Mouse (Mus musculus): ENCODE measurements around the gene Exosc7. TPM values are rescaled to one million over a fixed set of nuclear protein-coding genes. Genes with fewer than 3 reads are reported as not detected.

Gene Exosc7
- total RNA-seq, 2 experiments from 2014 or later, result 28.6 to 30.0 TPM

DNA sequence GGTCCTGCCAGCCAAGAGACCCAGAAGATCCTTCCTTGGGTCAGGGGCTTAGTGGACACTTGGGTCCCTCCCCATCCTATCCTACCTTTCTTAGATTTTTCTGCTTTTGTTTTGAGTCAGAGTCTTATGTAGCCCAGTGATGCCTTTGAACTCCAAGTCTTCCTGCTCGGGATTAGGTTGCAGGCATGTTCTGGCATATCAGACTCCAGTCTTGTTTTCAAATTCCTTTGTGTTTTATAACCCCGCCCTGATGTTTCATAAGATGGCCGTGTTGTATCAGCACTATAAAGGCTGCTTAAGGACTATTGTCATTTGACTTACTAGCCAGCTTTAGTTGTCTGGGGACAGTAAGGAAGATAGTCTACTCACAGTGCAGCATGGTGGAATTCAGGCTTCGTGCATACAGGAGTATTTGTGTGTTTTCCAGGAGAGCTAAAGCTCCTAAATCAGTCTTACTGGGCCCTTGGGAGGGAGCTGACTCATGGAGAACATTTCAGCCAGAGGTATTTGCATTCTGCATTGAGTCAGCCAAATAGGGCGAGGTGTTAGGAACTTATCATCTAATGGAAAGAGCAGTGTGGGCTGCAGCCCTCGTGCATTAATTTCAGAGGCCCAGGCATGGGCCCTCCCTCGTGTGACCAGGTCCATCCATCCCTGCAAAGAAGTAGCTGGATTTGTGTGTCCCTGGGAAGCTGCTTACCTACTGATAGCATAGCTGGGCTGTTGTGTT, 24.1 kb downstream of the Exosc7 start:
- intact Hi-C loops (cut with DNase I), result no loop called here
- peak in 1 of 2 experiments; percentile 20 for DNase-seq

DNA sequence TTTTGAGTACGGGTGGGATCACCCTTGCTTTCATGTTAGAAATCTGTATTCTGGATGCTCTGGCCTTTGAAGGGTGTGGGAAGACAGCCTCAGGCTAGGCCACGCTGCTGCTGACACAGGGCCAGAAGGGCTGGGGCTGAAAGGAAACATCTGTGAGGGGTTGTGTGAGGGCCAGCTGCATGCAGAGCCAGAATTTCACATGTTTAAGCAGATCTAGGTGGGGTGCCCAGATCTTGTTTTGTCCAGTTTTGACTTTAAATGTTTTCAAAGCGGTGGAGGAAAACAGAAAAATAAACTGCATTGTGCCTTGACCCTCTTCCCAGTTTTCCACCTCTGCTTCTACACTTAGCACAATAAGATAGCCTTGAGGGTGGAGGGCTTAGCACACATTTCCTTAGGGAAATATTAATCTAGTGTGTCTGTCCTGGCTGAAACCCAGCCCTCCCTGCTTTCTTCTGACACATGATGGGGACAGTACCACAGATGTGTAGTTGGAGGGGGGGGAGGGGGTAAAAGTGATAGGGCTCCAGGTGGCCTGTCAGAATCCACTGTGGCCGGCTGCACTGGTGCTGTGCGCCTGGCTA, 26.0 kb downstream of the Exosc7 start:
- DNase-seq, result peak; percentile 78 to 82
- intact Hi-C loops (cut with DNase I), result no loop called here

DNA sequence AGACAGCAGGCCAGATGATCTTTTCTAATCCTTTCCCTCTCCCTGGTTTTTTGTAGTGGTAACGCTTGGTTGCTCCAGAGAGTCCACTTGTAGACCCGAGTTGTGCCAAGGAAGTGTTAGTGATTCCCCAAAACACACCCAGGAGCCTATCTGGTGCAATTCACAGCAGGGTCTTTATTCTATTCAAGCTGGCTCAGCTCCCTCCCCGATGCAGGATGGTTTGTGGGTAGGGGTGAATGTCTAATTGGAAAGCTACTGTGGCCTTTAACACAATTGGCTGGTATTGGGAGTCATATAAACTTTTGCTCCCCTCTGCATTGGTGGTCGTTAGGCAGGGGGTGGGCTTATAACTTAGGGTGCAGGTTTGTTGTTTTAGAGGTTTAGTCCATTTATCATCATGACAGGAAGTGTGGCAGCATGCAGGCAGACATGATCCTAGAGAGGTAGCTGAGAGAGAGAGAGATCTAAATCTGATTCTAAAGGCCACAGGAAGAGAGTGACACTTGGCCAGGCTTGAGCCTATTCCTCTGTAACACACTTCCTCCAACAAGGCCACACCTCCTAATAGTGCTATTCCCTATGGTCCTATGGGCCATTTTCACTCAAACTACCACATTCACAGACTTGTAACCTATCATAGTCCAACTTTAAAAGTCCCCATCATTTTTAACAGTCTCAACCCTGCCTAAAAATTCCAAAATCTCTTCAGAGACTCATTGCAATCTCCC, 27.0 kb downstream of the Exosc7 start:
- DNase-seq, result no peak
- intact Hi-C loops (cut with DNase I), result no loop called here

DNA sequence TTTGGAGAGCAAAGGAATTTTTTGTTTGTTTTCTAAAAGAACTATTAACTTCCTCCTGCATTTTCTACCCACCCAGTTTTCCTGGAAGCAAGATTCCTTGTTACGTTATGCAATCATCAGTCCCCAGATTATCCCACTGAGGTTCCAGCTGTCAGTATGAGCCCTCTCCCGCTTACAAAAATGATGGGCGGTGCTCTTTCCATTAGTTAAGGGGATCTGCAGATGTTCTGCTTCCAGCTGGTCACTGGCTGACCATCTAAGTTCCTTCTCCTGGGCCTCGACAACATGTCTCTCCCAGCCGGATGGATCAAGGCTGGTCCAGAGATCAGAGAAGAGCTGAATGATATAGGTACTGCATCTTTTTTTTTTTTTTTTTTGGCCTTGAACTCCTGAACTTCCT, 35.4 kb downstream of the Exosc7 start:
- intact Hi-C loops (cut with DNase I), result no loop called here
- DNase-seq, result peak; percentile 40 to 60

DNA sequence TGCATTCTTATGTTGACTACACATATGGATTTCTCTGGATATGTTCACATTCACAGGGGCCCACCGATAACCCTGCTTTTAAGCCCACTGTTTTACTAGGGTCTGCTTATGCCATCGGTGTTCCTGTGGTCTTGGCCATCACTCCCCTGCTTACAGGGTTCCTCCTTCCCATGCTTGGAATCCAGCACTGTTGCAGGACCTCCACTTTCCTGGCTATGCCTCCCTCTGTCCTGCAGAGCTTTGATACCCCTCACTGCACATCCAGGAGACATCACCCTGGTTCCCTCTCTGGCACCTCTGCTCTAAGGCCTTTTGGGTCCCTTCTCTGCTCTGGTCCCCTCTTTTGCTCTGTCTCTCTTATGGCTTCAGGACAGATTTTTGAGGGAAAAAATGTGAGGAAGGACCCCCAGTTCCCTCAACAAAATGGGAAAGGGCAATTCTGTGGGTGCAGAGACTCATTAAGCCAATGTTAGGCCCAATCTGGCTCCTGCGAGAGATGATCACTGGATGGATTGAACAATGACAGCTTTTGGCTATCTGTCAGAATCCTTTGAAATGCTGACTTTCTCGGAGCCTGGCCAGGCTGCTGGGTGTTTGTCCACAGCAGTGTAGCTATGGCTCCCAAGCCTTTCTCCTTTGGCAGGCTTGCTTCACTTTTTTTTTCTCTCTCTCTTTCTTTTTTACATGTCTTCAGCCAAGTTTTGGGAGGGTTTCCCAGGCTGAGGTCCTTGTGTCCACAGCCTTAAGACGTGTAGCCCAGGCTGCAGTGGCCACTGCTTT, 37.4 kb downstream of the Exosc7 start, which contains the start of gene Clec3b:
Clec3b (plus strand) TSS at position 706 of the 780 bp plus-strand sequence.
- intact Hi-C loops (cut with DNase I), result loop anchor here (10.0 kb wide), 2 partner anchors 374 to 416 kb away; partner anchors contain the start of gene Sacm1l

DNA sequence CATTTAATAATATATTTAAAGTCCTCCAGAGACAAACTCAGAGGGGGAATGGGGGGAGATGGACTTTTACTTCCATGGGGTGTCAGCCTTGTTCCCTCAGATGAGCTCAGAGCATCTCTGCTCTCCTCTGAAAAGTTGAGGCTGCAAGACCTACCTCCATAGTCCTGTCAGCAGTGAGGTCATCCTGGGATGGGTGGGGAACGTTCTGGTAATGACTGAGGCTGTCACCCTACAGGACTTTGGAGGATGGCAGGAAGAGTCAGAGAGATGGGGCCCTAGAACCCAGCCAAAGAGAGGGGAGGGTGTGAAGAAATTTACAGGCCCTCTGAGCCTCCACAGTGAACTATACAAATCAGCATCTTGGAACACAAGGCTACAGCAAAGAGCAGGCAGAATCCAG, 38.5 kb downstream of the Exosc7 start:
- intact Hi-C loops (cut with DNase I), result loop anchor here (10.0 kb wide), 2 partner anchors 373 to 417 kb away; partner anchors contain the start of gene Sacm1l

More for the DNA sequence above, 37.4 kb downstream of the Exosc7 start, which contains the start of gene Clec3b:
- peak; percentile 67 for DNase-seq

DNA sequence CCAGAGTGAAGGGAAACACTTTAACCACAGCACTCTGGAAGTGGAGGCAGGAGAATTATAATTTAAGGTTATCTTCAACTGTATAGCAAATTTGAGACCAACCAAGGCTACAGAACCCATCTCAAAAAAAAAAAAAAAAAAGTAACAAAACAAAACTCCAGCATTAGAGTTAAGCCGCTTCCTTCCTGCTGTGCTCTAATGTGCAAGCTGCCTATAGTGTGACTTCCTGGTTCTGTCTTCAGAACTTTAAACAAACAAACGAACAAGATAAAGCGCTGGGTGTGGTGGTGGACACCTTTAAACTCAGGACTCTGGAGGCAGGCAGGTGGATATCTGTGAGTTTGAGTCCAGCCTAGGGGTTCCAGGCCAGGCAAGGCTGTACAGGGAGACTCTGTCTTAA, 39.0 kb downstream of the Exosc7 start:
- intact Hi-C loops (cut with DNase I), result loop anchor here (10.0 kb wide), 2 partner anchors 373 to 417 kb away; partner anchors contain the start of gene Sacm1l
- no peak for DNase-seq

More for the DNA sequence above, 38.5 kb downstream of the Exosc7 start:
- DNase-seq, result peak in 1 of 2 experiments; percentile 17

DNA sequence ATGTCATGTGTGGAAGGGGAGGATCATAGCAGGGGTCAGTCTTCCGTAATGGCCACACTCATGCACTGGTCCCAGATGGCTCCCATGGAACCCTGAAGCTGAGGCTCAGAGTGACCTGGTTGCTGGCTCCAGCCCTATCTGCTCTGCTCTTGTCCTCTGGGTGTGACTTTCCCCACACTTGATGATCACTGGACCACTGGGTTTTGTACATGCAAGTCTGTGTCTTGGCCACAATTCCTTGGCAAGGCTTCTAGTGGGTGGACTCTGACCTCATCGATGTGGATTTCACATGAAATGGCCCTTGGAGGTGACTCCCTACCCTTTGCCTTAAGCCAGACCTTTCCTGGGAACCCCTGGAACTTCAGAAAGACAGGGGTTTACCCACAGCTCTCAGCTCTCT, 40.1 kb downstream of the Exosc7 start:
- intact Hi-C loops (cut with DNase I), result loop anchor here (10.0 kb wide), 2 partner anchors 372 to 418 kb away; partner anchors contain the start of gene Sacm1l
- DNase-seq, result peak; percentile 48 to 54

DNA sequence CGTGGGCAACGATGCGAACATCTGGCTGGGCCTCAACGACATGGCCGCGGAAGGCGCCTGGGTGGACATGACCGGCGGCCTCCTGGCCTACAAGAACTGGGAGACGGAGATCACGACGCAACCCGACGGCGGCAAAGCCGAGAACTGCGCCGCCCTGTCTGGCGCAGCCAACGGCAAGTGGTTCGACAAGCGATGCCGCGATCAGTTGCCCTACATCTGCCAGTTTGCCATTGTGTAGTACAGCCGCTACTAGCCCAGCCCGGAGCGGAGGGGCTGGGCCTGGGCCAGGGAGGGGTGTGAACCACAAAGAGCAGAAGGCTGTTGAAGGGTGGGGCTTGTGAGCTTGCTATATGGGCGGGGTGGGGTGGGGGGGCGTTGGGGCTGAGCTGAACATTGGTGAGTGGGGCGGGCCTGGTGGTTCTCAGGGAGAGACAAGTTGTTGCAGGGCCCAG, 43.9 kb downstream of the Exosc7 start:
- intact Hi-C loops (cut with DNase I), result loop anchor here (5.0 to 10.0 kb wide), 3 partner anchors 35 to 422 kb away; partner anchors contain the start of gene Sacm1l
- peak; percentile 68 to 74 for DNase-seq

DNA sequence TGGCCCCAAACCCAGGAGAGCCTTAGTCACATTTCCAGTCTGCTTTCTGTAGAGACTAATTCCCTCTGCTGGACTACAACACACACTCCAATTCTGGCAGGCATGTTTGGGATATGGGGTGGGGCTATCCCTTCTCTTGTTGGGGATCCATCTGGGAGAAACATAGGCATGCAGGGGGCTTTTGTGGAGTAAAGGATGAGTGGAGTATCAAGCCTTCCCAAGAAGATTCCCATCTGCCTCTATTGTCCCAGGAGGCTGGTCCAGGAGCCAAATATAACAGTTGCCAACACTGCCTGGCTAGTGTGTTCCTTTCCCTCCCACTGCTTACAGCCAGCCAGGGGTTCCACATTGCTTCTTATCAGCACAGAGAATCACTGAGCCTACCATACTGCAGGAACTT, 44.7 kb downstream of the Exosc7 start:
- peak; percentile 49 to 51 for DNase-seq
- intact Hi-C loops (cut with DNase I), result loop anchor here (2.0 to 10.0 kb wide), 4 partner anchors 35 to 423 kb away; partner anchors contain the start of gene Sacm1l

DNA sequence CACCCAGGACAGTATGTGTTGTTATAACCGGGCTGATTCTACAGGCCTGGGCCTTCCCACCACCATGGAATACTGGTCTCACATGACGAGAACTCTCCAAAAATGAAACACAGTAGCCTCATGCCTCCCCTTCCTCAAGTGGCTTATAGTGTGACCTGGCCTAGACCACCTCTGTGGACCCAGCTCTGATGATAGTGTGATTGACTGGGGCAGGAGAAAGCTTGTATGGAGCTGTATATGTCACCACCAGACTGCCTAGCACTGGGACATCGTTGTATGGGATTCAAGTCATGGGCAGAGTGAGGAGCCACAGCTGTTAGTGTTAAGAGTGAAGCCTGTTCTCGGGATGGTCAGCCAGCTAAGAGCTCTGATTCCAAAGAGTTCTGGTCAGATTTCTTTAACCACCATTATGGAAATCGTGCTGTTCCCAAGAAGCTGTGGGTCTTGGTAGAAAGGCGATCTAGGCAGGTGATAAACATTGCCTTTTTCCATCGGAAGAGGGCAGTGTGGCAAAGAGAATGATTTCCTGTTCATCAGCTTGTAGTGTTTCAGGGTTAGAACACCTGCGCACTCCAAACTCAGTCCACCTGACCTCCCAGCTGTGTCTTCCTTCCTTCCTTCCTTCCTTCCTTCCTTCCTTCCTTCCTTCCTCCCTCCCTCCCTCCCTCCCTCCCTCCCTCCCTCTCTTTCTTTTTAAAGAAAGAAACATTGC, 45.3 kb downstream of the Exosc7 start:
- intact Hi-C loops (cut with DNase I), result loop anchor here (2.0 to 10.0 kb wide), 4 partner anchors 36 to 423 kb away; partner anchors contain the start of gene Sacm1l
- peak in 1 of 2 experiments; percentile 20 for DNase-seq

DNA sequence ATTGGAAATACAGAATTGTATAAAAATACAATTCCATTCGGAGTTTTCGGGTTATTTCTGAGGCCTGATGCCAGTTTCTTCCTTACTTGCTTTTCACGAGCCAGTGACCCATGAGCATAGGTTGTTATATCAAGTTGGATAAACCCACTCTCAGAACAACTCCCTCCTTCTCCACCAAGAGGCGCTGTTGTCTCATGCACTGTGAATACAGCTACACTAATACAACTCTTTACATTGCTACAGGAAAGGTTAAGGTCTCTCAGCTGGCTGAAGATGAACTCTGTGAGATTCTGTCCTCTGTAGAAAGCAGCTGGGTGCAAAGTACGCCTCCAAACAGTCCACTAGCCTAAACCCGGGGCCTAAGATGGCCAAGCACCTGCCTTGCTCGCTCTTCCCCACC, 46.3 kb downstream of the Exosc7 start:
- DNase-seq, result peak; percentile 63 to 72
- intact Hi-C loops (cut with DNase I), result loop anchor here (1.0 to 10.0 kb wide), 5 partner anchors 37 to 425 kb away; partner anchors contain the start of gene Sacm1l

DNA sequence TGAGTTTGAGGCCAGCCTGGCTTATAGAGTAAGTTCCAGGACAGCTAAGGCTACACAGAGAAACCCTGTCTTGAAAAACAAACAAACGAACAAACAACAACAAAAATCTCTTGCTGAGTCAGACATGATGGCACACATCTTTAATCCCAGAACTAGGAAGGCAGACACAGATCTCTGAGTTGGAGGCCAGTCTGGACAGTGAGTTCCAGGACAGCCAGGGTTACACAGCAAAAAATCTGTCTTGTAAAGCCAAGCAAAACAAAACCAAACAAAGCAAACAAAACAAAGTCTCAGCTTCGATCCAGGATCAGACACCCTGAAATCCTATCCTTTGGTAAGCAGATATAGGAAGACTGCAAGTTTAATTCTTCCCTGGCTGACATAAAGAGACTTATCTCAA, 48.8 kb downstream of the Exosc7 start:
- intact Hi-C loops (cut with DNase I), result no loop called here
- DNase-seq, result no peak

DNA sequence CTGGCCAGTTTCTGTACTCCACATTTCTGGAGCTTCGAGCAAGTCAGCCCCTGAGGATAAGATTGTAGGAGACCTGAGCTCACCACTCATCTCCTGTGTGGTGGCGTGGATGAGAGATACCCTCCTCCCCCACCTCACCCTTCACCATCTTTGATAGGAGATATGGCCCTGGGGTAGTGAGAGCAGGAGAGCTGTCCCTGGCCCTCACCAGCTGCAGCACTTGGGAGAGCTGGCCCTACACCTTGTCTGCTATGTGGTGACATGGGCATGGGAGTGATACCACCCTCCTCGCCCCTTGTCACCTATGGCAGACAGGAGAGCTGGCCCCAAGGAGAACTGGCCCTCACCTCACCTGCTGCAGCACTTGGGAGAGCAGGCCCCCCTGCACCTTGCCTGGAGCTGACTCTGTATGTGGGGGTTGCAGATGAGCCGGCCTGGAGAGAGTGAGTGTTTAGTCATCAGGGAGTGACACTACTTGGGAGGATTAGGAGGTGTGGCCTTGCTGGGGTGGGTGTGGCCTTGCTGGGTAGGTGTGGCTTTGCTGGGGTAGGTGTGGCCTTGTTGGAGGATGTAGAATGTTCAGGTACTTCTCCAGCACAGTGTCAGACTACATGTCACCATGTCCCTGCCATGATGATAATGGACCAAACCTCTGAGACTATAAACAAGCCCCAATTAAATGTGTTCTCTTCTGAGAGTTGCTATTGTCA, 50.1 kb downstream of the Exosc7 start:
- no peak for DNase-seq
- intact Hi-C loops (cut with DNase I), result no loop called here

DNA sequence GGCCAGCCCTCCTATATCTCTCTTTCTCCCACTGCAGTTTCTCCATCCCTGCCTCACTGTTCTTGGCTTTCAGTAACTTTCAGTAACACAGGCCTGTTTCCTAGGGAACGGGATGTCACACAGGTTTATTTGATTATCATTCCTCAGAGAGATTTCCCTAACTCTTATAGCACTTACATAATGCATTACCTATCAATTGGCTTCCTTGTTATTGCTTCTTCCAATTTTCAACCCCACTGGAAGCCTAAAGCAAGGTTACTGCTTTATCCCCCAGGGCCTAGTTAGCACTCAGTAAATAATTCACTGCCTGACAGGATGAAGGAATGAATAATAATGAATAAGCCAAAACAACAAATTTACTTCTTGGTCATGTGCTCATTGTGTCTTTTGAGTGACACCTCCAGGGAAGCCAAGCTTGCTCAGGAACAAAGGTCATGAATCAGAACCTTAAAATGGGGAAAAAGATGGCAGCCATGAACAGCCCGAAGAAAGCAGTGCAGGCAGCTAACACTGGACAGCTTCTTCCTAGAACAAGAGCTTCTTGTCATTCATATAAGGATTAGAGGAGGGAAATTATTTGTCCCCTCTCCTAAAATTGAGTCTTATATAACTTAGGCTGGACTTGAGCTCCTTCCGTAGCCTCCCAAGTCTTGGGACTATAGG, 52.9 kb downstream of the Exosc7 start:
- DNase-seq, result no peak
- intact Hi-C loops (cut with DNase I), result no loop called here

DNA sequence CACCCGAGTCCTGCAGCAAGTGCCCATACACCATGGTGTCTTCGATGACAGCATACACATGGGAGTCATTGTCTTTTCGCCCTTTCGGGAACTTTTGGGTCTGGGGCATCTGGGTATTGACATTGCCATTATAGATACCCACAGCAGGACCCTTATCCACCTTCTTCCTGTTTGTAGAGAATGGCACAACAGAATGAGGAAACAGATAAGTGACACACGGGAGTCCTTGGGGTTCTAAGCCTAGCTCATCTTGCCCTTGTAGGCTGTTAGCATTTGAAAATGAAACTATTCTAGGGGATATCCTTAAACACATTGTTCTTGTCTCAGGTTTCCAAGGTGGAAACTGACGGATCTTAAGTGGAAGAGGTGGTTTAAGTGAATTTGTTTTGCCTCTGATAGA, 60.7 kb downstream of the Exosc7 start:
- intact Hi-C loops (cut with DNase I), result no loop called here
- no peak for DNase-seq

DNA sequence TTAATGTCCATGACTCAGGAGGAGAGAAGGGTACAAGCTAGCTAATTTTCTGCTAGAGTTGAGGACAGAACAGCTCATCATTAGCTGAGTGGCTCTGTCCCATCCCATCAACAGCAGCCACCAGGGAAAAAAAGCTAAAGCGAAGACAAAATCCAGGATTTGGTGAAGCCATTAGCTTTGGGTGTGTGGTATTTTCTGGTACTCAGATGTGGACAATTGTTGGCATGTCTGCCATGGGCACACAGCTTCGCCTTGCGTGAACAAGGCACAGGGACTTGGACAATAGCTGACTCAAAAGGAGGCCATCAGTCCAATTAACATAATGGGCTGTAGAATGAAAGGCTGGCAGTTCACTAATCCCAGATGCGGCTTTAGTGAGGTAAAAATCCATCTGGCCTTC, 61.3 kb downstream of the Exosc7 start:
- intact Hi-C loops (cut with DNase I), result no loop called here
- DNase-seq, result no peak

Measured in heart, postnatal 36 days (tissue).